Mouse (Mus musculus) megakaryocyte, embryonic 14.5 days (primary cell): Measurements from ENCODE around the gene Faah. TPM values are rescaled to one million over a fixed set of nuclear protein-coding genes. Genes with fewer than 3 reads are reported as not detected.

Experiments
- H3K27me3 ChIP-seq: replicated peaks from 2 replicates; pipeline ENCODE3; 2012; ENCODE audit warnings: inconsistent platforms
- H3K36me3 ChIP-seq: replicated peaks from 2 replicates; pipeline ENCODE3; 2012; ENCODE audit warnings: low read length, inconsistent platforms, mixed read lengths
- H3K4me1 ChIP-seq: 2 replicates; pipeline ENCODE4 v1.6.1; 2012; ENCODE audit warnings: inconsistent platforms
- H3K4me3 ChIP-seq: replicated peaks from 2 replicates; pipeline ENCODE3; 2012; ENCODE audit warnings: moderate library complexity, mild to moderate bottlenecking, inconsistent platforms
- H3K9me3 ChIP-seq: 2 replicates; pipeline ENCODE4 v1.6.1; 2012; ENCODE audit warnings: inconsistent platforms
- FLI1 ChIP-seq: IDR thresholded peaks from 2 replicates; pipeline ENCODE4 v1.6.1; 2012; ENCODE audit warnings: low read length, inconsistent platforms, mixed read lengths
- GATA1 ChIP-seq: IDR thresholded peaks from 3 replicates; pipeline ENCODE4 v1.6.1; 2012; ENCODE audit warnings: mixed read lengths, low read length, inconsistent platforms, borderline replicate concordance
- polyA plus RNA-seq: library from polyadenylated mRNA; stranded (reverse); fragments of >175 nt; gene quantifications from 2 replicates; pipeline ENCODE4 v1.2.3, GENCODE M21; 2012; ENCODE audit warnings: low replicate concordance; ENCODE audit not compliant: insufficient read depth

Gene Faah
- polyA plus RNA-seq, 1 experiment, result 3.8 TPM

- peak overlapping the region; percentile 34 for H3K4me3 ChIP-seq
Measured at GRCm38 (mm10) chr4:115984111-115984510, 33.6 kb downstream of the Faah start.

GRCm38 (mm10) chr4:115980676-115981075 is 37.0 kb downstream of the Faah start:
- Histone ChIP-seq H3K9me3 (no peaks in the 10 kb centered on the region), H3K4me3 (peak overlapping the region; percentile 59), H3K4me1 (peaks cover 35% of the 10 kb centered on the region), H3K27me3 (peaks cover 67% of the 10 kb centered on the region), H3K36me3 (no peaks in the 10 kb centered on the region)
- TF ChIP-seq FLI1 (no peak), GATA1 (no peak)

More at GRCm38 (mm10) chr4:115984111-115984510, 33.6 kb downstream of the Faah start:
- Histone ChIP-seq H3K36me3 (no peaks in the 10 kb centered on the region), H3K9me3 (no peaks in the 10 kb centered on the region), H3K4me1 (peaks cover 39% of the 10 kb centered on the region), H3K27me3 (peaks cover 53% of the 10 kb centered on the region)
- TF ChIP-seq FLI1, result no peak
- TF ChIP-seq GATA1, result no peak

GRCm38 (mm10) chr4:115979437-115979836 is 38.3 kb downstream of the Faah start:
- H3K9me3 ChIP-seq, result no peaks in the 10 kb centered on the region
- H3K27me3 ChIP-seq, result peaks cover 75% of the 10 kb centered on the region
- peak overlapping the region; percentile 8 for H3K4me3 ChIP-seq
- H3K36me3 ChIP-seq, result no peaks in the 10 kb centered on the region
- no peak for TF ChIP-seq GATA1
- TF ChIP-seq FLI1, result no peak
- H3K4me1 ChIP-seq, result peaks cover 28% of the 10 kb centered on the region

GRCm38 (mm10) chr4:115978911-115979310 is 38.8 kb downstream of the Faah start:
- Histone ChIP-seq H3K27me3 (peaks cover 79% of the 10 kb centered on the region), H3K4me3 (no peak overlapping the region), H3K4me1 (peaks cover 23% of the 10 kb centered on the region), H3K9me3 (no peaks in the 10 kb centered on the region), H3K36me3 (no peaks in the 10 kb centered on the region)
- TF ChIP-seq GATA1, result no peak
- TF ChIP-seq FLI1, result no peak

- Histone ChIP-seq H3K36me3 (no peaks in the 10 kb centered on the region), H3K4me3 (no peak overlapping the region), H3K27me3 (peaks cover 91% of the 10 kb centered on the region), H3K4me1 (no peaks in the 10 kb centered on the region), H3K9me3 (no peaks in the 10 kb centered on the region)
- TF ChIP-seq FLI1, result no peak
- TF ChIP-seq GATA1, result no peak
Measured at GRCm38 (mm10) chr4:115972543-115972942, 45.2 kb downstream of the Faah start.

GRCm38 (mm10) chr4:115964446-115964845 is 53.3 kb downstream of the Faah start:
- H3K27me3 ChIP-seq, result peaks cover 94% of the 10 kb centered on the region
- no peak for TF ChIP-seq FLI1
- TF ChIP-seq GATA1, result no peak
- H3K4me3 ChIP-seq, result no peak overlapping the region

GRCm38 (mm10) chr4:115963751-115964150 is 54.0 kb downstream of the Faah start:
- H3K4me3 ChIP-seq, result no peak overlapping the region
- peaks cover 7% of the 10 kb centered on the region for H3K9me3 ChIP-seq
- peaks cover 21% of the 10 kb centered on the region for H3K4me1 ChIP-seq
- TF ChIP-seq GATA1 (no peak), FLI1 (no peak)
- no peaks in the 10 kb centered on the region for H3K36me3 ChIP-seq
- peaks cover 93% of the 10 kb centered on the region for H3K27me3 ChIP-seq

More at GRCm38 (mm10) chr4:115964446-115964845, 53.3 kb downstream of the Faah start:
- H3K9me3 ChIP-seq, result peaks cover 7% of the 10 kb centered on the region
- H3K36me3 ChIP-seq, result no peaks in the 10 kb centered on the region
- H3K4me1 ChIP-seq, result peaks cover 21% of the 10 kb centered on the region

- Histone ChIP-seq H3K4me3 (peak overlapping the region; percentile 88), H3K4me1 (peaks cover 21% of the 10 kb centered on the region), H3K9me3 (peaks cover 7% of the 10 kb centered on the region), H3K27me3 (peaks cover 90% of the 10 kb centered on the region), H3K36me3 (no peaks in the 10 kb centered on the region)
- no peak for TF ChIP-seq GATA1
- TF ChIP-seq FLI1, result no peak
Measured at GRCm38 (mm10) chr4:115962671-115963412, 54.9 kb downstream of the Faah start.

GRCm38 (mm10) chr4:115961991-115962390 is 55.7 kb downstream of the Faah start:
- no peaks in the 10 kb centered on the region for H3K36me3 ChIP-seq
- TF ChIP-seq GATA1 (no peak), FLI1 (no peak)
- H3K9me3 ChIP-seq, result peaks cover 7% of the 10 kb centered on the region
- H3K4me1 ChIP-seq, result peaks cover 21% of the 10 kb centered on the region
- H3K4me3 ChIP-seq, result no peak overlapping the region
- peaks cover 90% of the 10 kb centered on the region for H3K27me3 ChIP-seq

- Histone ChIP-seq H3K9me3 (peaks cover 7% of the 10 kb centered on the region), H3K4me1 (peaks cover 21% of the 10 kb centered on the region), H3K36me3 (no peaks in the 10 kb centered on the region), H3K4me3 (no peak overlapping the region), H3K27me3 (peaks cover 90% of the 10 kb centered on the region)
- no peak for TF ChIP-seq FLI1
- TF ChIP-seq GATA1, result no peak
Measured at GRCm38 (mm10) chr4:115959546-115959945, 58.2 kb downstream of the Faah start.

GRCm38 (mm10) chr4:115955494-115955775 is 62.3 kb downstream of the Faah start:
- H3K36me3 ChIP-seq, result no peaks in the 10 kb centered on the region
- TF ChIP-seq GATA1 (no peak), FLI1 (no peak)
- no peaks in the 10 kb centered on the region for H3K4me1 ChIP-seq
- H3K9me3 ChIP-seq, result no peaks in the 10 kb centered on the region
- H3K27me3 ChIP-seq, result peaks cover 92% of the 10 kb centered on the region
- H3K4me3 ChIP-seq, result no peak overlapping the region
